Mouse (Mus musculus): ENCODE results near the gene Psd.

Psd gene

DNA sequence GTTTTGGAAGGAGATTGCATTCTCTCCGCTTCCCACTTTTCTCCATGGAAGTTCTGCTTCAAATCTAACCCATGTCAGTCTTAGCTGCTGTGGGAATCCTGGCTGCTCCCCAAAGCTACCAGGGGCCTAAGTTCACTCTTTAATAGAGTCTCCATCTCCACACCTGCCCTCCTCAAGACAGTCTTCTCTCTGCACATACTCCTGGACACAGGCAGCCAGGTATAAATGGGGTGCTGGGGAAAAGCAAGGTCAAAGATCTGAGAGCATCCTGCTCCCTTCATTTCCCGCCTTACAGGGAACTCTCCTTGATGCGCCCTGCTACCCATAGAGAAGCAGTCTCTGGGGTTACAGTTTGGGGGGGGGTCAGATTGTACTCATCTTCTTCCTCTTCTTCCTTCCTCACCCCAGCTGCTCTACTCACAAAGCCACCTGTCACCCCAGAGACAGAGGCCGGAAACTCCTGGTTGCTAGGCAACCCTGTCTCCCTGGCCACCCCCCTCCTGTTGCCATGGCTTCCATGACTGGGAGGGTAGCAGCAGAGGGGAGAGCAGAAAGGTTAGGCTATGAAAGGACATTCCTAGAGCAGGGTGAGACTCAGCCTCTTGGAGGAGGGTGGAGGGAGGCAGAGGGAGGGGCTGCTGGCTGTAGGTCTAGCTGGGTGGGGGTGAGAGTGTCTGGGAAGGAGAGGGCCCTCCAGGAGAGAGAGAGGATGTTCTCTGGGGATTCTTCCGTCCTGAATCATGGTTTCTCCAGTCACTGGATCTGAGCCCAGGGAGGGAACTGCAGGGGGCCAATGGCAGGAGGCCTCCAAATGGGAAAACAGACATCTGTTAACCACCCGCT, 5.6 kb downstream of the Psd start:
- DNase-seq (ENCODE audit: low spot score in 2 of 2): peak in 1 of 2 experiments; percentile 8

DNA sequence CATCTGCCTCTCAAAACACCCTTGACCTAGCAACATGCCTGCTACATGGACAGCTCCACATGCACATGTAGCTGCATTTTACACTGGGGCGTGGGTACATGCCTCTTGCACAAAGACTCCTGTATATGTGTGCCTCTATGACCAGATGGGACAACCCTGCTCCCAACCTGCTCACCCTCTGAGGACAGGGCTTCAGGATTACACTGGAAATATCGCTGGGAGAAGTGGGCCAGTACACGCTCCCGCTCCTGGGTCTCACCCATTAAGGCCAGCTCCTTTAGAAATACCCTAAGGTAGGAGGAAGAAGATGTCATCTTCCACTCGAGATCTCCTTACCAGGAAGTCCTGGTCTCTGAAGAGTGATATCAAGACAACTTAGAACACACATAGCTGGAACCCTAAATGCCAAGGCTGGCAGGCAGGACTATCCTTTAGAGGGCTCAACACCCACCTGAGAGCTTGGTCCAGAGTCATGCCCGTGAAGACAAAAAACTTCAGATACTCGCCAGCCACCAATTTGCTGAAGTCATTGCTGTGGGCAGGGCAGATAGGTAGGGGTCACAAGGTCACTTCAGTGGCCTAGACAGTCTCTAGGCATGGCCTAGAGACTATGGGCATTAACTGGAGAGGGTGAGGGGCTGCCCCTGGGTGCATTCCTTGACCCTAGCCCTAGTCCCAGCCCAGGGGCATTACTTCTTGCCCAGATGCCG, 6.7 kb downstream of the Psd start:
- DNase-seq (ENCODE audit: low spot score in 2 of 2): peak; percentile 0 to 5

DNA sequence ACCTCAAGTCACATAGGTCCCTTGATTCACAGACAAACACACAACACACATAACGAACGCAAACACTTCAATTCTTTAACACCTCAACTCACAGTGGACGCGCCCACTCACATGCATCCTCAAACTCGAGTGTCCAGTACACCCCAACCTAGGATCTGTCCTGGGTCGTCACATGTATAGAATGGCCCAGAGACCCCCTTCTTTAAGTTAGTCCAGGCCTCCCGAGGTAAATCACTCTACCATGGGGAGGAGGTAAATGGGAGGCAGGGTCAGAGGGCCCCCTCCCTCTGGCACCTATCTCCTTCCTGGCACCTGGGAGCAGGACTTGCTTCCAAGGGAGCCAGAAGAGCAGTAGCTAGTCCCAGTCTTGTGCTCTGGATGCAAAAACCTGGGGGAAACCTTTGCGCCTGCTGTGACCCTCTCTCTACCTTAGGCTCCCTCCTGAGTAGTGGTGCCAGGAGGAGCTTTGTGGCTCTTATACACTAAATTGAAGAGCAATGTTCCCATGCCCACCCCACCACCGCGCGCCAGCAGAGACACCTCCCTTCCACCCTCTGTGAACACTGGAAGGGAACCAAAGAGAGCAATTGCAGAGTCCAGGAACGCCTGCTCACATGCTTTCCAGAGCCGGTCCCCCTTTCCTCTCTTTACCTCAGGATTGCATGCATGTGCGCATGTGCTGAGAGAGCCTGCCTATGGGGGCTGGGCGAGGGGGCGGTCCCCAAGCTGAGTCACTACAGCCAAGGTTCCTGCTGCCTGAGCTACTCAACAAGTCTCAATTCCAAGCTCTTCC, 8.2 kb downstream of the Psd start:
- peak; percentile 1 to 7 for DNase-seq (ENCODE audit: low spot score in 2 of 2)

DNA sequence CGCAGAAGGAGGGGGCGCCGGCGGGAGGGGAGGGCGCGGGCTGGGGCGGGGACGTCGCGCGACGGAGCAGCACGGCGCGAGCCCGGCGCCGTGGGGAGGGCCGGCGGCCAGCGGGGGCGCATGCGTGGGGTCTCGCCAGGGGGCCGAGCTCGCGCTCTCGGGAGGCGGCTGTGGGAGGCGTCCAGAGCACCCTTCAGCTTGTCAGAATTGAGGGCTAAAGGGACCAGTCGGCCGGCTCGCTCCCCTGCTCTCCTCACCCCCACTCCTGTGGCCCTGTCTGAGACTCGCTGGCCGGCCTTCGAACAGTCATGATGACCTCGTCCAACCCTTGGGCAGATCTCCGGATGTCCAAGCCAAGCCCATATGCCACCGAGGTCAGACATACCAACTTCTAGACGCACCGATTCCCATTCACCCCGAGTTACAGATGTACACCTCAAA, 8.9 kb downstream of the Psd start:
- peak; percentile 1 to 5 for DNase-seq (ENCODE audit: low spot score in 2 of 2)

DNA sequence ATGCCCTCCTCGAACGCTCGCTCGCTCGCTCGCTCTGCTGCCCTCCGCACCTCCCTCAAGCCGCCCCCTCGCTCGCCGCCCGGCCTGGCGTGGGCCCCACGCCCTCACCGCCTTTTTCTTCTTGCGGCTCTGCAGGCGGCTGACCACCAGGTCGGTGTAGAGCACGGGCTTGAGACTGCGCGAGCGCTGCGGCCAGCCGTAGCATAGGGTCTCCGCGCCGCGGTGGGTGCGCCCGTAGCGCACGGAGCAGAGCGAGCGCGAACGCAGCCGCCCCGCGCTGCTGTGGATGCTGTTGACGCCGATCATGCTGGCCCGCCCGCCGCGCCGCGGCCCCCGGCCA, 9.4 kb downstream of the Psd start:
- peak in 1 of 2 experiments; percentile 1 for DNase-seq (ENCODE audit: low spot score in 2 of 2)

DNA sequence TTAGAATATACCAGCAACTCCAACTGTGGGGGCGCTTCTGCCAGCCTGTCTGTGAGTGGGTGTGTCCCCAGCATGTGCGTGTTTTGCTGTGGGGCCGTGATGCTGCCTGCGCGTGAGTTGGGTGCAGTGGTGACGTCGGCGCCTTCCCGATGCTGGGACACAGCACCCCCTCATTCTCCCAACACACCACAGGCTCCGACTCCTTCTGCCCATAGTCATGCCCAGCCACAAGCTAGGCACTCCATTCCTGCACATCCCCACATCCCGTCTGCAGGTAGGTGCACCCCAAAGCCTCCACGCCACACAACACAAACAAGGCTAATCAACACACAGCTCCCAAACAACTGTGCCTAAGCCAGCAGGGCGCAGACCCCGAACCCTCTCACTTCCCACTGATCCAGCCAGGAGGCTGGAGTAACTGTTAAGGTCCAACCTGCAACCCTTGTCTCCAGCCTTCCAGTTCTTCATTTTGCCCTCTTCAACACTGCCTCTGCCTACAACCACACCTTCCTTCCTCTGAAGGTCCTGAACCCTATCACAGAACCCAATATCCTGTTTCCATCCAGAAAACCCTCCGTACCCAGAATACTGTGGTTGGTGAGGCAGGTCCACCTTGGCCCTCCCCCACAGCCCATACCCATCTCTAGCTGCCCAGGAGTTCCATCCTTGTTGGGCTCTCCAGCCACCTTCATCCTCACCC, 10.0 kb downstream of the Psd start:
- peak in 1 of 2 experiments; percentile 0 for DNase-seq (ENCODE audit: low spot score in 2 of 2)

DNA sequence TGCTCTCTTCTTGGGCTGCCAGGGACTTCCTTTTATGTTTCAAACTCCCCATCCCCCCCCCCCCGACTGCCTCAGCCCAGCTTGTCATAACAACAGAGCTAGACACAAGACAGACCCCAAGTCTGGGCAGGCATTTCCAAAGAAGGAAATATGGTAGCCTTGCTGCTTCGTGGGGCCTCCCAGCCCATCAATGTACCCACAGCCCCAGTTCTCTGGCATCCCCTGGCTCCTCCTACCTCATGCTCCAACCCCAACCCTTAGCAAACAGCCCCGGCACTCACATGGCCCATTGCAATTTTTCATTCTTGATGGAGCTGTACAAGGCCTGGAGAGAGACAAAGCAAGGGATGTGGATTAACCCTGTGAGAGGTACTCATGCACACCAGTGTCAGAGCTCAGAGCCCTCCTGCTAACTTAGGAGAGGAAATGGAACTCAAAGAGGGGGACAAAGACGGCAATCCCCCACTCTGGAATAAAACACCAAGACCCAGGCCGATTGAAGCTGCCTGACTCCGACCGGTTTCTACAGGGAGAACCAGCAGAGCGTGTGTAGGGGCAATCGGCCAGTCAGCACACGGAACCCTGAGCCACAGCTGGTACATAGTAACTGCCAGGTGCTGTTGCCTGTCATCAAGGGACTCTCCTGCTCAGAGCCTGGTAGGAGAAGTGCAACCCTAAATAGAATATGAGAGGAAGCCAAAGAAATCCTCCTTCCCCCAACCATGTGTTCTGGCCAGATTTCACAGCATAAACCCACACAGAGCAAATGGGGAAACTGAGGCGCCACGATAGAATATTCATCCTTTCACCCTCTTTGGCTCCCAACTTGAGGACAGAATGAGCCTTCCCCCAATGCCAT, 11.0 kb downstream of the Psd start:
- DNase-seq (ENCODE audit: low spot score in 2 of 2): peak in 1 of 2 experiments; percentile 5

DNA sequence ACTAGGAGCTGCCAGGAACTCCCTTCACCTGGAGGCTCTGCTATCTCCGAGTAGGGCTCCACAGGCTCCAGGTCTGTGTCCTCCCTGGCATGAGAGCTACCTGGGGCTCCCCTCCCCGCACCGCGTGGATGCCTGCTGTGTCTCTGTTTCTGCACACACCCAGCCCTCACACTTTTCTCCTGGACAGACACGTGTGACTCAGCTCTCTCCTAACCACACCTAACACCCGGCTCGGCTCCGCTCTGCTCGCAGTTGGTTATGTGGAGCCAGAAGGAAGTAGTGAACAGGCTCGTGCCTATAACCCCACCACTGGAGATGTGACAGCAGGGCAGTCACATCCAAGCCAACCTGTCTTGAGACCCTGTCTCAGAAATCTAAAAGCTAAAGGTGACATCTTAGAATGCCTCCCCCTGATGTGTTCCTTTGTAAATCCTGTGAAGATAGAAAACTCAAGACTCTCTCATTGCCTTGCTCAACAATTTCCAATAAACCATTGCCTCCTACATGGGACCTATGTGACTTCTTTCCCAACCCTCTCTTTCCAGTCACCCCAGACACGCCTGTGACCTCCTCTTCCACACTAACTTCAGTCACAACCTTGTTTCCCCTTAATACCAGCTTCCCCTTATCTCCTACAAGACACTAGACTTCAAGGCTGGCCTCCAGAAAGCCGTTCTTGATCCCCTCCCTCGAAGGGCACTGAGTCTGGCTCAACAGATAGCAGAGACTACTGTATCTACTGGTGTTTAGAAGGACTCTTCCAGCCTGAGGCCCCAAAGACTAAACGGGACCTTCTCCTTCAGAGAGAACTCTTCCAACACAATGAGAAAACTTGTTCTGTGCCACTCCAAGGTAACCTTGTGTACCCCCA, 11.8 kb downstream of the Psd start:
- DNase-seq (ENCODE audit: low spot score in 2 of 2): peak; percentile 13 to 15

DNA sequence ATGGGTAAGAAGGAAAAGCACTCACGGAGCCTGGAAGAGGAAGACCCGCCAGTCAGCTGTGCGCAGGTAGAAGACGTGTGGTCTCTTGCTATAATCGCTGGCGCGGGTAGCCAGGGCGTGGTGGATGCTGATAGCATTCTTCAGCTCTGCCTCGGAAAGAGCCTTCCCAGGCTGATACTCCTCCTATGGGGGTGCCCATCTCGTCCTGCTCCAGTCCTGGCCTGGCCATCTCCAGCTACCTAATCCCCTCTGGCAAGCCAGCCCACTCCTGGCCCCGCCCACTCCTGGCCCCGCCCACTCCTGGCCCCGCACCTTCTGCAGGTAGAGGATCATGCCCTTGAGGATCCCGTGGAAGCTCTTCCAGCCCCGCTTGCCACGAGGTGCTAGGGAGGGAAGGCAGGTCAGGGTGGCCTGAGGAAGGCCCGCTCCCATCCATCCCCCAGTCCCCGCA, 12.8 kb downstream of the Psd start:
- DNase-seq (ENCODE audit: low spot score in 2 of 2): peak; percentile 32 to 34

DNA sequence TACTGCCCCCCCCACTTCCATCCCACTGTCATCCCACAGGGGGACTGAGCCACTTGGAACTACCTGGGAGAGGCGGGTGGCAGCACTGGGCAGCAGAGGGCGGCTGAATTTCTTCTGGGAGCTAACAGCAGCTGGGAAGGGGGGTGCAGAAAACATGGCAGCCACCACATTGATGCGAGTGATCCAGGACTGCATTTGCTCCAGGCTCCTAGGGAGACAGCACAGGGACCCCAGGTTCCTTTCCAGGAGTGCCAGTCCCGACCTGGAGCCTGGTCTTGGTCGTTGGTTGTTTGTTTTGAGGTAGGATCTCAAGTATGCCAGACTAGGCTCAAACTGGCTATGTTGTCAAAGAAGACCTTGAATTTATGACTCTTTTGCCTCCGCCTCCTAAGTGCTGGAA, 13.4 kb downstream of the Psd start:
- DNase-seq (ENCODE audit: low spot score in 2 of 2): no peak

DNA sequence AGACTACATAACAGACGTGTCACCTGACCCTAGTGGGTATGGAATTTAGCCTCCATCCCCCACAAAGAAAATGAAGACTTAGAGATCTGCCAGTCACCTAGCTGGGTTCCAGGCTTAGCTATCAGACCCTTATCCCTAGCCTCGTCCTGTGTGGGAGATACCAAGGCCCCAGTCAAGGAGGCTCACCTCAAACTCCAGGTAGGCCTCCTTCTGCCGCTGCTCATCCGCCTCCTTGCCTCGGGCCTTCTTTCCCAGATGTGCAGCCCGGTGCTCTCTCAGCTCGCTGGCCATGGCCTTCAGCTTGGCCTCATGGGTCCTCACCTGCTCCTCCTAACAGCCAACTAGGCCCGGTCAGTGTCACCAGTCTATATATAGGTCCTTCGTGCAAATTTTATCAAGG, 13.8 kb downstream of the Psd start:
- DNase-seq (ENCODE audit: low spot score in 2 of 2): no peak

DNA sequence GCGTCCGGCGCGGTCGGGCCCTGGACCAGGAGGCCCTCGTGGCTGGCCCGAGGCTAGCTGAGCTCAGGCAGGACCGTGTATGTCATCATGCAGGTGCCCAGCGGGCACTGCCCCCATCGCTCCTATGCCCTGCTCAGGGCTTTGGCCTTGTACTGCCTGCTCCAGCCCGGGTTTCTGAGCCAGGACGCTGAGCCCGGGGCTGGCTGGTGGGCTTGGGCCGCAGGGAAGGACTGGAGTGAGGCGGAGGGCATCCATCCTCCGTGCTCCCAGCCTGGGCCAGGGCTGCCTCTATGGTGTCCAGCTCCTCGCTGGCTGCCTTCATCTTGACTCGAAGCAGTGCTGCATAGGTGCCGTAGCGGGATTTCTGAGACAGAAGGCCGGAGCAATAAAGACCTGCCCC, 14.4 kb downstream of the Psd start:
- no peak for DNase-seq (ENCODE audit: low spot score in 2 of 2)

DNA sequence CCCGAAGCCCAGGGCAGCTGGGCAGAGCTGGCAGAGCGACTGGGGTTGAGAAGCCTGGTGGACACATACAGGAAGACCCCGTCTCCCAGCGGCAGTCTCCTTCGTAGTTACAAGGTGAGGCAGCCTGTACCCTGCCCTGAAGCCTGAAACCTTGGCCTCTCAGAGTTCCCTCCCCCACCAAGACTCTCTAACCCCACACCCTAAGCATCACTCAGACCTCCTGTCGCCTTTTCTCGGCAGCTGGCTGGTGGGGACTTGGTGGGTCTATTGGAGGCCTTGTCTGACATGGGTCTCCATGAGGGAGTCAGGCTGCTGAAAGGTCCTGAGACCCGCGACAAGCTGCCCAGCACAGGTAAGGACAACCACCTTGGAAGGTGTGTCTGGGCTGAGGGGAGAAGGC, 15.6 kb downstream of the Psd start:
- DNase-seq (ENCODE audit: low spot score in 2 of 2): no peak

DNA sequence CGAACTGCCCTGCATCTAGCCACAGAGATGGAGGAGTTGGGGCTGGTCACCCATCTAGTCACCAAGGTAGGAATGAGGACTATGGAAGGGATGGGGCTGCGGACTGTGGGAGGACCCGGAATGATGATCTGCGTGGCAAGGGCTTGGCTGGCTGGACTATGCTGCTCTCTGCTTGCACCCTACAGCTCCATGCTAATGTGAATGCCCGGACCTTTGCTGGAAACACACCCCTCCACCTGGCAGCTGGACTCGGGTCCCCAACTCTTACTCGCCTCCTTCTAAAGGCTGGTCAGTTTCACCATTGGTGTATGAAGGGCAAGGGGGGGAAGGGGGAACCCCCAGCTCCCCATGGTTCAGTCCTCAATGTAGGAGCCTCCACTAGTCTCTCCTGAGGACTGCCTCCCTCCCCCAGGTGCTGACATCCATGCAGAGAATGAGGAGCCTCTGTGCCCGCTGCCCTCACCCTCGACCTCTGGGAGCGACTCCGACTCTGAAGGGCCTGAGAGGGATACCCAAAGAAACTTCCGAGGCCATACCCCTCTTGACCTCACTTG, 16.6 kb downstream of the Psd start:
- DNase-seq (ENCODE audit: low spot score in 2 of 2): no peak

DNA sequence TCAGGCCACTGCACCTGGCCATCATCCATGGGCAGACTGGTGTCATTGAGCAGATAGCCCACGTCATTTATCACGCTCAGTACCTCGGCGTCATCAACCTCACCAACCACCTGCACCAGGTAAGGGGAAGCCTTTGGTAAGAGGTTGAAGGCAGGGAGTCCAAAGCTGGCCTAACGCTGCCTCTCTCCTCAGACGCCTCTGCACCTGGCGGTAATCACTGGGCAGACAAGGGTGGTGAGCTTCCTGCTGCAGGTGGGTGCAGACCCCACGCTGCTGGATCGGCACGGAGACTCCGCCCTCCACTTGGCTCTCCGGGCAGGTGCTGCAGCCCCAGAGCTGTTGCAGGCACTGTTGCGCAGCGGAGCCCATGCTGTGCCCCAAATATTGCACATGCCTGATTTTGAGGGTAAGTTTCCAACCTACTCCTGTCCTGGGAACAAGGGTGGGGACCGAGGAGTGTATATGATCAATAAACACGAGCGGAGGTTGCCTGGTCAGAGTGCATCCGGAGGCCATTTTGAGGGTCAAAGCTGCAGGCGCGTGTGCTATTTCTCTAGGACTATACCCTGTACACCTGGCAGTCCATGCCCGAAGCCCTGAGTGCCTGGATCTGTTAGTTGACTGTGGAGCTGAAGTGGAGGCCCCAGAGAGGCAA, 17.2 kb downstream of the Psd start:
- peak in 1 of 2 experiments; percentile 7 for DNase-seq (ENCODE audit: low spot score in 2 of 2)

DNA sequence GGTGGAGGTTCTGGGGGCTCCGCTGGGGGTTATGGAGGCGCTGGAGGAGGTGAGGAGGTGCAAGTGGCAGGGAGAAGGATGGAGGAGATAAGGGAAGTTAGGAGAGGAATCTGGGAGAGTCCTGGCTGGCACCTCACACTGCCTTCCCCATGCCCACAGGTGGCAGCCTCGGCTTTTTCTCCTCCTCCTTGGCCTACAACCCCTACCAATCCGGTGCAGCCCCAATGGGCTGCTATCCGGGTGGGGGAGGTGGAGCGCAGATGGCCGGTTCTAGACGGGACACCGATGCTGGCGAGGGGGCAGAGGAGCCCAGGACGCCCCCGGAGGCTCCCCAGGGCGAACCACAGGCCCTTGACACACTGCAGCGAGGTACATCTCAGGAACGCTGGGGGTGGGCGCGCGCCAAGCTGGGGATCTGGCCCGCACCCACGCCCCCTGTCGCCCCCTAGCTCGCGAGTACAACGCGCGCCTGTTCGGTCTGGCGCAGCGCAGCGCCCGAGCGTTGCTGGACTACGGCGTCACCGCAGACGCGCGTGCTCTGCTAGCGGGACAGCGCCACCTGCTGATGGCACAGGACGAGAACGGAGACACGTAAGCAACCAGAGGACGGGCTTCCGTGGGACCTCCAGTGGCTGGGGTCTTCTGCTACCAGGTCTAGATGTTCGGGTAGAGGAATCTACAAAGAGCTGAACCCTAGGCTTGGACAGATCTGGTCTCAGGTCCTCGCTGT, 18.1 kb downstream of the Psd start:
- peak; percentile 75 to 85 for DNase-seq (ENCODE audit: low spot score in 2 of 2)

DNA sequence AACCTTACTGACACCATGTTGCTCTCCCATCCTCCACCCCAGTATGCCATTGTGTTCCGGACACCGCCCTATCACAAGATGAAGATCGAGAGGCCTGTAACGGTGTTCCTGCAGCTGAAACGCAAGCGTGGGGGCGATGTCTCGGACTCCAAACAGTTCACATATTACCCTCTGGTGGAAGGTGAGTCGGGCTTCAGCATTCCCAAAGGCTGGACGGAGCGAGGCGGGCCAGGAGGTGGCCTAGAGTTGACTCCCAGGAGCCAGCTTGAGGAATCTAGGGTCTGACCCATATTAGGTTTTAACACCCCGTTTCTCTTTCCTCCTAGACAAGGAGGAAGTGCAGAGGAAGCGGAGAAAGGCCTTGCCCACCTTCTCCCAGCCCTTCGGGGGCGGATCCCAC, 18.7 kb downstream of the Psd start:
- no peak for DNase-seq (ENCODE audit: low spot score in 2 of 2)

DNA sequence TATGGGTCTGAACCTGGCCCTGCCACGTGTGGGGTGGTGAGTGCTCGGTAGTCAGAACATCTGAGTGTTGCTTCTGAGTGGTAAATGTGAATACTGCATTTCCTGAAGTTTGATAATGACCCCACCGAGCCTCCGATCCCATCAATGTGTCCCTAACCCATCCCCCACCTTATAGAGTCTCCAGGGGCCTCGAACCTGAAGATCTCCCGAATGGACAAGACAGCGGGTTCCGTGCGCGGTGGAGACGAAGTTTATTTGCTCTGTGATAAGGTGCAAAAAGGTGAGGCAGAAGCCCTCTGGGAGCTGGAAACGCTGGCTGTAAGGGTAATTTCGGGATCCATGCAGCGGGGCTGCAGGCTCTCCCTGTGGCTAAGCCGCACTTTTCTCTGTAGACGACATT, 19.2 kb downstream of the Psd start:
- DNase-seq (ENCODE audit: low spot score in 2 of 2): no peak
